Mouse (Mus musculus): ENCODE results near the gene Pitpnb. TPM values are rescaled to one million over a fixed set of nuclear protein-coding genes. Genes with fewer than 3 reads are reported as not detected.

Pitpnb gene
- total and polyA plus RNA-seq, 3 experiments: 14.9 to 85.7 (median 16.2) TPM

- H3K4me1 ChIP-seq (ENCODE audit: control insufficient read depth in 1 of 2, insufficient read depth in 2 of 2): peaks cover 2 to 7% of the 10 kb centered on the region in 2 experiments; a peak in 2 of 4 replicates
- H3K4me2 ChIP-seq (ENCODE audit: insufficient read depth, low read depth, poor library complexity, severe bottlenecking): no peak overlapping the region
- H3K27me3 ChIP-seq (replicated peaks): no peaks in the 10 kb centered on the region
- dilution Hi-C loops (cut with MboI; ENCODE audit: extremely low pct_ligation_motif_present, extremely low pct_unique_long_range_greater_than_20kb, low sequenced_read_pairs) (no loop called here), in situ Hi-C loops (cut with MboI; ENCODE audit: low pct_ligation_motif_present, low pct_unique_long_range_greater_than_20kb, low sequenced_read_pairs) (no loop called here)
- DNase-seq (ENCODE audit: extremely low read depth): no peak
- H3K9me3 ChIP-seq (replicated peaks; ENCODE audit: low read length): no peaks in the 10 kb centered on the region
- H3K36me3 ChIP-seq (replicated peaks in 1 of 2; ENCODE audit: control insufficient read depth in 1 of 2, insufficient read depth in 1 of 2, low read length in 1 of 2): peaks cover 68 to 91% of the 10 kb centered on the region in 2 experiments
- no peak overlapping the region for H3K27ac ChIP-seq (ENCODE audit: insufficient read depth, low read depth)
- H3K4me3 ChIP-seq (replicated peaks in 1 of 3; ENCODE audit: low read depth in 2 of 3, low read length in 2 of 3, poor library complexity in 1 of 3): no peak overlapping the region
- H3K79me2 ChIP-seq (replicated peaks; ENCODE audit: control insufficient read depth, extremely low read depth, insufficient read depth, poor library complexity, severe bottlenecking): no peaks in the 10 kb centered on the region; the same call in 1 of the 2 replicates
- TF ChIP-seq POLR2AphosphoS2 (IDR thresholded peaks at IDR 0.05; ENCODE audit: low read depth, low read length) (no peak), CTCF (conservative IDR thresholded peaks at IDR 0.05 in 1 of 2, IDR thresholded peaks at IDR 0.05 in 1 of 2; ENCODE audit: low read depth in 2 of 2, low read length in 2 of 2) (peak in 1 of 2 experiments; percentile 15; a peak in 1 of 4 replicates), SMC3 (IDR thresholded peaks at IDR 0.05; ENCODE audit: low read depth, low read length) (0 out of 2 replicates have a peak, but pooled peaks have one; percentile 5)
- no peak overlapping the region for H3K9ac ChIP-seq (ENCODE audit: insufficient read depth, low read depth)
Measured at GRCm38 (mm10) chr5:111360546-111360945, 30.0 kb downstream of the Pitpnb start.

- Histone ChIP-seq H3K9me3 (replicated peaks; ENCODE audit: low read length) (no peaks in the 10 kb centered on the region), H3K27me3 (replicated peaks) (no peaks in the 10 kb centered on the region), H3K27ac (ENCODE audit: insufficient read depth, low read depth) (no peak overlapping the region), H3K4me3 (replicated peaks in 1 of 3; ENCODE audit: low read depth in 2 of 3, low read length in 2 of 3, poor library complexity in 1 of 3) (no peak overlapping the region), H3K79me2 (replicated peaks; ENCODE audit: control insufficient read depth, extremely low read depth, insufficient read depth, poor library complexity, severe bottlenecking) (no peaks in the 10 kb centered on the region; the same call in 1 of the 2 replicates), H3K4me1 (ENCODE audit: control insufficient read depth in 1 of 2, insufficient read depth in 2 of 2) (peaks cover 2 to 7% of the 10 kb centered on the region in 2 experiments; a peak in 2 of 4 replicates), H3K36me3 (replicated peaks in 1 of 2; ENCODE audit: control insufficient read depth in 1 of 2, insufficient read depth in 1 of 2, low read length in 1 of 2) (peaks cover 66 to 93% of the 10 kb centered on the region in 2 experiments), H3K4me2 (ENCODE audit: insufficient read depth, low read depth, poor library complexity, severe bottlenecking) (no peak overlapping the region), H3K9ac (ENCODE audit: insufficient read depth, low read depth) (no peak overlapping the region)
- dilution Hi-C loops (cut with MboI; ENCODE audit: extremely low pct_ligation_motif_present, extremely low pct_unique_long_range_greater_than_20kb, low sequenced_read_pairs): no loop called here
- TF ChIP-seq MEF2A (IDR thresholded peaks at IDR 0.05; ENCODE audit: borderline replicate concordance, low read depth, low read length) (no peak), CHD1 (IDR thresholded peaks at IDR 0.05; ENCODE audit: low read depth, low read length) (no peak), KAT2A (IDR thresholded peaks at IDR 0.05; ENCODE audit: insufficient replicate concordance, low read length) (no peak), TCF12 (IDR thresholded peaks at IDR 0.05; ENCODE audit: low read depth, low read length) (no peak), MYC (IDR thresholded peaks at IDR 0.05; ENCODE audit: low read depth, low read length) (no peak), PAX5 (IDR thresholded peaks at IDR 0.05; ENCODE audit: low read length) (no peak), HCFC1 (IDR thresholded peaks at IDR 0.05; ENCODE audit: low read depth, low read length) (no peak), USF2 (conservative IDR thresholded peaks at IDR 0.05; ENCODE audit: low read depth, low read length) (no peak), UBTF (IDR thresholded peaks at IDR 0.05; ENCODE audit: low read depth, low read length) (no peak), EP300 (IDR thresholded peaks at IDR 0.05; ENCODE audit: low read length) (no peak), RAD21 (IDR thresholded peaks at IDR 0.05; ENCODE audit: low read depth, low read length) (no peak), BHLHE40 (IDR thresholded peaks at IDR 0.05; ENCODE audit: low read depth, low read length) (no peak), MAZ (IDR thresholded peaks at IDR 0.05; ENCODE audit: low read depth, low read length) (no peak), MXI1 (IDR thresholded peaks at IDR 0.05; ENCODE audit: low read depth, low read length) (no peak), IRF4 (IDR thresholded peaks at IDR 0.05; ENCODE audit: low read depth, low read length) (no peak), SMC3 (IDR thresholded peaks at IDR 0.05; ENCODE audit: low read depth, low read length) (no peak), SIN3A (IDR thresholded peaks at IDR 0.05; ENCODE audit: low read length) (no peak), ETS1 (conservative IDR thresholded peaks at IDR 0.05; ENCODE audit: low read depth, low read length) (no peak)
- no peak for DNase-seq (ENCODE audit: extremely low read depth)
- in situ Hi-C loops (cut with MboI; ENCODE audit: low pct_ligation_motif_present, low pct_unique_long_range_greater_than_20kb, low sequenced_read_pairs): no loop called here
Measured at GRCm38 (mm10) chr5:111361058-111361457, 30.5 kb downstream of the Pitpnb start.
